Comparison of ENCODE assay signal across 9 mouse cellular contexts in genomic region chr2:160368422-160369357, GRCm38 (mm10). TPM values are rescaled to one million over a fixed set of nuclear protein-coding genes. Genes with fewer than 3 reads are reported as not detected.
DNase-seq lines count a peak whose midpoint lies in the region; ATAC-seq lines count a peak whose summit lies in the region.
"Had no signal": no experiment of that assay in that cellular context is flagged by ENCODE, and none has a peak within 500 bp of the region (broad histone marks: within the 10 kb centered on the region; RNA-seq: fewer than 3 reads in every experiment).

No protein-coding gene starts in this region.

- DNase-seq in kidney, adult 18-20 months: no peak
- no peak for DNase-seq in intestine, embryonic 14.5 days (ENCODE audit: low spot score)
- peak; percentile 51 for DNase-seq in neural tube, embryonic 11.5 days (ENCODE audit: low spot score)
- no peak for DNase-seq in layer of hippocampus, postnatal 10 days (ENCODE audit: low spot score in 2 of 2)
- no peak for DNase-seq in T-cell, adult 2 months (ENCODE audit: low spot score)

- peak overlapping the region; percentile 50 for H3K9ac ChIP-seq in kidney, embryonic 16.5 days (replicated peaks; ENCODE audit: low read length)
- peak overlapping the region; percentile 16; the same call in 1 of the 2 replicates for H3K9ac ChIP-seq in embryonic facial prominence, embryonic 12.5 days
- H3K9ac ChIP-seq in intestine, embryonic 14.5 days (ENCODE audit: low read length): no peak overlapping the region
- H3K9ac ChIP-seq in neural tube, embryonic 11.5 days (ENCODE audit: low read length): no peak overlapping the region

- peak overlapping the region; percentile 99 for H3K4me2 ChIP-seq in kidney, embryonic 16.5 days (replicated peaks; ENCODE audit: low read depth, low read length)
- H3K4me2 ChIP-seq in embryonic facial prominence, embryonic 12.5 days (replicated peaks): peak overlapping the region; percentile 98
- H3K4me2 ChIP-seq in intestine, embryonic 14.5 days (ENCODE audit: low read length): peak overlapping the region; percentile 98
- H3K4me2 ChIP-seq in neural tube, embryonic 11.5 days (ENCODE audit: low read depth): peak overlapping the region; percentile 96

- peak overlapping the region; percentile 40 for H3K4me3 ChIP-seq in kidney, embryonic 16.5 days (ENCODE audit: low read length)
- H3K4me3 ChIP-seq in embryonic facial prominence, embryonic 12.5 days: peak overlapping the region; percentile 63
- H3K4me3 ChIP-seq in intestine, embryonic 14.5 days (ENCODE audit: low read depth, low read length): peak overlapping the region; percentile 25
- H3K4me3 ChIP-seq in neural tube, embryonic 11.5 days (ENCODE audit: low read depth, low read length): peak overlapping the region; percentile 22

- no peak overlapping the region for H3K27ac ChIP-seq in kidney, embryonic 16.5 days (ENCODE audit: low read length)
- no peak overlapping the region for H3K27ac ChIP-seq in embryonic facial prominence, embryonic 12.5 days
- no peak overlapping the region for H3K27ac ChIP-seq in intestine, embryonic 14.5 days (ENCODE audit: low read depth)
- no peak overlapping the region for H3K27ac ChIP-seq in neural tube, embryonic 11.5 days (ENCODE audit: low read depth, low read length)

- WGBS in kidney, embryonic 16.5 days: 1% methylated on average over 52 of the region's 52 CpGs
- WGBS in embryonic facial prominence, embryonic 12.5 days: under 1% methylated on average over 52 of the region's 52 CpGs
- under 1% methylated on average over 52 of the region's 52 CpGs for WGBS in intestine, embryonic 14.5 days
- under 1% methylated on average over 51 of the region's 52 CpGs for WGBS in neural tube, embryonic 11.5 days

- H3K36me3 ChIP-seq in kidney, embryonic 16.5 days (ENCODE audit: insufficient read depth, low read length): no peaks in the 10 kb centered on the region
- H3K36me3 ChIP-seq in embryonic facial prominence, embryonic 12.5 days: no peaks in the 10 kb centered on the region
- H3K36me3 ChIP-seq in intestine, embryonic 14.5 days (ENCODE audit: control insufficient read depth, insufficient read depth, low read length): no peaks in the 10 kb centered on the region
- H3K36me3 ChIP-seq in neural tube, embryonic 11.5 days (ENCODE audit: control insufficient read depth, insufficient read depth, low read length): no peaks in the 10 kb centered on the region
- H3K36me3 ChIP-seq: G1E had no signal

- peaks cover 64% of the 10 kb centered on the region for H3K27me3 ChIP-seq in kidney, embryonic 16.5 days (ENCODE audit: insufficient read depth, low read length)
- peaks cover 68% of the 10 kb centered on the region for H3K27me3 ChIP-seq in embryonic facial prominence, embryonic 12.5 days
- peaks cover 82% of the 10 kb centered on the region for H3K27me3 ChIP-seq in intestine, embryonic 14.5 days (replicated peaks; ENCODE audit: control insufficient read depth, insufficient read depth, low read length)
- H3K27me3 ChIP-seq in neural tube, embryonic 11.5 days (ENCODE audit: control insufficient read depth, insufficient read depth, low read length): peaks cover 72% of the 10 kb centered on the region

- no peak for ATAC-seq in kidney, embryonic 16.5 days (ENCODE audit: low FRiP score, low TSS enrichment)
- ATAC-seq in embryonic facial prominence, embryonic 12.5 days (ENCODE audit: insufficient number of reproducible peaks, insufficient read depth, low FRiP score, low TSS enrichment): no peak
- ATAC-seq in intestine, embryonic 14.5 days (replicated peaks; ENCODE audit: low FRiP score, low TSS enrichment, low read depth): no peak
- no peak for ATAC-seq in neural tube, embryonic 11.5 days (ENCODE audit: insufficient read depth, low FRiP score, low TSS enrichment)
- no peak for ATAC-seq in erythroid progenitor cell, adult 5-6 weeks (replicated peaks; ENCODE audit: low FRiP score, poor library complexity, severe bottlenecking)

- peaks cover 34% of the 10 kb centered on the region for H3K4me1 ChIP-seq in kidney, embryonic 16.5 days (ENCODE audit: insufficient read depth, low read length)
- H3K4me1 ChIP-seq in embryonic facial prominence, embryonic 12.5 days: peaks cover 28% of the 10 kb centered on the region
- H3K4me1 ChIP-seq in intestine, embryonic 14.5 days (replicated peaks; ENCODE audit: control insufficient read depth, insufficient read depth, low read length): peaks cover 15% of the 10 kb centered on the region
- peaks cover 5% of the 10 kb centered on the region; the same call in 1 of the 2 replicates for H3K4me1 ChIP-seq in neural tube, embryonic 11.5 days (ENCODE audit: control insufficient read depth, insufficient read depth, low read length)

- H3K9me3 ChIP-seq in kidney, embryonic 16.5 days (ENCODE audit: low read length): no peaks in the 10 kb centered on the region
- no peaks in the 10 kb centered on the region for H3K9me3 ChIP-seq in embryonic facial prominence, embryonic 12.5 days
- no peaks in the 10 kb centered on the region for H3K9me3 ChIP-seq in intestine, embryonic 14.5 days (ENCODE audit: control insufficient read depth, low read length)
- H3K9me3 ChIP-seq in neural tube, embryonic 11.5 days (ENCODE audit: control insufficient read depth, low read length): no peaks in the 10 kb centered on the region

RNA-seq across cellular contexts. Expression of gene Mafb, which starts 1.8 kb away (rescaled TPM):
- polyA plus RNA-seq in kidney, embryonic 16.5 days (2015; fragmentation: Nextera tagmentation; extraction: Ambion mirVana): 31.4 and 35.8 TPM in 2 replicates
- polyA plus RNA-seq in embryonic facial prominence, embryonic 12.5 days (2016; fragmentation: Nextera tagmentation; extraction: Ambion mirVana): 15.4 and 16.7 TPM in 2 replicates
- polyA plus RNA-seq in intestine, embryonic 14.5 days (2014; fragmentation: Nextera tagmentation; extraction: Ambion mirVana): 2.2 and 3.5 TPM in 2 replicates
- 11.6 and 13.3 TPM in 2 replicates for polyA plus RNA-seq in neural tube, embryonic 11.5 days (2014; fragmentation: Nextera tagmentation; extraction: Ambion mirVana)
- 10 to 100 TPM; 12.0 to 12.2 TPM for total RNA-seq in layer of hippocampus, postnatal 10 days (2021)
- total RNA-seq in erythroid progenitor cell, adult 5-6 weeks (2015; ENCODE audit: low replicate concordance): 7.6 and 13.4 TPM in 2 replicates
- 0.30 and 2.3 TPM in 2 replicates for total RNA-seq in erythroid progenitor cell, adult 5-6 weeks (2017; ENCODE audit: low replicate concordance)
- polyA plus RNA-seq: G1E had no signal

RNA-seq across cellular contexts. Expression of gene Gm826, which starts 34.7 kb away (rescaled TPM):
- polyA plus RNA-seq in kidney, embryonic 16.5 days (2015; fragmentation: Nextera tagmentation; extraction: Ambion mirVana): 0.67 and 0.91 TPM in 2 replicates
- polyA plus RNA-seq in embryonic facial prominence, embryonic 12.5 days (2016; fragmentation: Nextera tagmentation; extraction: Ambion mirVana): 0.39 TPM in 1 of 2 replicates, not detected in the other
- polyA plus RNA-seq in intestine, embryonic 14.5 days (2014; fragmentation: Nextera tagmentation; extraction: Ambion mirVana): 2.3 and 3.0 TPM in 2 replicates
- polyA plus RNA-seq in neural tube, embryonic 11.5 days (2014; fragmentation: Nextera tagmentation; extraction: Ambion mirVana): not detected in 2 replicates
- total RNA-seq in layer of hippocampus, postnatal 10 days (2021): under 1 TPM in 1 of 2 experiments, not detected in 1; 0.73 TPM
- total RNA-seq in erythroid progenitor cell, adult 5-6 weeks (2015; ENCODE audit: low replicate concordance): not detected in 2 replicates
- total RNA-seq in erythroid progenitor cell, adult 5-6 weeks (2017; ENCODE audit: low replicate concordance): not detected in 2 replicates
- total RNA-seq: G1E had no signal
- polyA plus RNA-seq: G1E had no signal

Comparison
In these comparisons a context has a peak if more than half of its experiments do, and no peak if none do; other contexts are left out.
1. H3K9ac ChIP-seq: peak in kidney, embryonic 16.5 days (single experiment) and embryonic facial prominence, embryonic 12.5 days (single experiment); none in intestine, embryonic 14.5 days (single experiment) and neural tube, embryonic 11.5 days (single experiment).
2. Peak in every context shown above with its lines, with median percentiles within 50 percentile points of each other: H3K4me2 ChIP-seq and H3K4me3 ChIP-seq.